Mouse (Mus musculus): ENCODE measurements around the gene Abhd2. TPM values are rescaled to one million over a fixed set of nuclear protein-coding genes. Genes with fewer than 3 reads are reported as not detected.

The Abhd2 gene
- polyA plus RNA-seq, 1 experiment from 2014 or later, result 14.3 TPM

GRCm38 (mm10) chr7:79375594-79375993 lies 102.6 kb downstream of the Abhd2 start:
- H3K9ac ChIP-seq, result no peak overlapping the region
- no peak overlapping the region for H3K4me2 ChIP-seq (replicated peaks)
- H3K4me1 ChIP-seq, result no peaks in the 10 kb centered on the region
- no peaks in the 10 kb centered on the region for H3K27me3 ChIP-seq
- no peaks in the 10 kb centered on the region for H3K36me3 ChIP-seq
- WGBS, result 72% methylated on average over 5 of the region's 5 CpGs
- H3K9me3 ChIP-seq (replicated peaks), result no peaks in the 10 kb centered on the region
- H3K27ac ChIP-seq, result no peak overlapping the region
- ATAC-seq (ENCODE audit: low FRiP score), result no peak
- H3K4me3 ChIP-seq, result no peak overlapping the region

GRCm38 (mm10) chr7:79376516-79377275 lies 103.7 kb downstream of the Abhd2 start:
- Histone ChIP-seq H3K4me2 (replicated peaks) (no peak overlapping the region), H3K4me1 (no peaks in the 10 kb centered on the region), H3K4me3 (no peak overlapping the region), H3K9me3 (replicated peaks) (no peaks in the 10 kb centered on the region), H3K36me3 (no peaks in the 10 kb centered on the region), H3K9ac (no peak overlapping the region), H3K27me3 (no peaks in the 10 kb centered on the region), H3K27ac (no peak overlapping the region)
- 89% methylated on average over 10 of the region's 10 CpGs for WGBS
- no peak for ATAC-seq (ENCODE audit: low FRiP score)

- H3K27ac ChIP-seq, result peak within 1 kb of the TSS; percentile 55
- H3K4me2 ChIP-seq (replicated peaks), result no peak within 1 kb of the TSS
- ATAC-seq (ENCODE audit: low FRiP score), result peak; percentile 69; the same call in 1 of the 2 replicates
- peaks cover 17% of the 10 kb centered on the region for H3K4me1 ChIP-seq
- H3K4me3 ChIP-seq, result no peak within 1 kb of the TSS
- H3K9me3 ChIP-seq (replicated peaks), result no peaks in the 10 kb centered on the region
- 61% methylated on average over 16 of the region's 16 CpGs for WGBS
- H3K9ac ChIP-seq, result no peak within 1 kb of the TSS
- no peaks in the 10 kb centered on the region for H3K27me3 ChIP-seq
- H3K36me3 ChIP-seq, result no peaks in the 10 kb centered on the region
Observed at GRCm38 (mm10) chr7:79386422-79387133, 113.6 kb downstream of the Abhd2 start, which contains the start of gene Rlbp1. Gene Rlbp1 (minus strand): TSS chr7:79387048.

GRCm38 (mm10) chr7:79387140-79387539 lies 114.1 kb downstream of the Abhd2 start:
- H3K27me3 ChIP-seq, result no peaks in the 10 kb centered on the region
- ATAC-seq (ENCODE audit: low FRiP score), result no peak
- no peaks in the 10 kb centered on the region for H3K36me3 ChIP-seq
- 72% methylated on average over 8 of the region's 8 CpGs for WGBS
- no peak overlapping the region for H3K9ac ChIP-seq
- no peaks in the 10 kb centered on the region for H3K9me3 ChIP-seq (replicated peaks)
- no peak overlapping the region for H3K4me2 ChIP-seq (replicated peaks)
- H3K4me3 ChIP-seq, result no peak overlapping the region
- peaks cover 20% of the 10 kb centered on the region for H3K4me1 ChIP-seq
- peak overlapping the region; percentile 55; the same call in 1 of the 2 replicates for H3K27ac ChIP-seq

DNA sequence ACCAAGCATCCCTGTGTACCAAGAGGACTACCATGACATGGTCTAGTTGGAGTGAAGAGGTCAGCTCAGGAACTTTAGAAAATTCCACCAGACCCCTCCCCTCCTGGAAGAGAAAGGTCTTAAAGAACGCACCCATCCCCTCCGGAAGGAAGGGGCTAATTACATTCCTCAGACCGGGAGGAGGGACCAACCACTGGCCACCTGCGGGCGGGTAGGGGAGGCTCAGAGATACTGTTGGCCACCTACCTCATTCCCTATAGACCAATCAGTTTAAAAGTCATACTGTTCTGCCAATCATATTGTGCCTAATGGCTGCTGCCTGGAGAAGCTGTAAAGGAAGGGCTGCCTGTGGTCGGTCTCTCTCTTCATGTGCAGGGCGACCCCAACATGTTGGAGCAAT lies 115.0 kb downstream of the Abhd2 start:
- Histone ChIP-seq H3K4me2 (replicated peaks) (no peak overlapping the region), H3K27ac (0 out of 2 replicates have a peak overlapping the region, but pooled peaks have one; percentile 4), H3K27me3 (no peaks in the 10 kb centered on the region), H3K9me3 (replicated peaks) (no peaks in the 10 kb centered on the region), H3K4me3 (no peak overlapping the region), H3K9ac (no peak overlapping the region), H3K4me1 (peaks cover 26% of the 10 kb centered on the region), H3K36me3 (no peaks in the 10 kb centered on the region)
- 69% methylated on average over 7 of the region's 7 CpGs for WGBS
- ATAC-seq (ENCODE audit: low FRiP score), result no peak

- Histone ChIP-seq H3K9ac (no peak overlapping the region), H3K4me3 (no peak overlapping the region), H3K27ac (no peak overlapping the region; the same call in 1 of the 2 replicates), H3K36me3 (no peaks in the 10 kb centered on the region), H3K4me1 (peaks cover 28% of the 10 kb centered on the region), H3K27me3 (no peaks in the 10 kb centered on the region), H3K9me3 (replicated peaks) (no peaks in the 10 kb centered on the region), H3K4me2 (replicated peaks) (no peak overlapping the region)
- no peak for ATAC-seq (ENCODE audit: low FRiP score)
- 64% methylated on average over 7 of the region's 7 CpGs for WGBS
Observed at GRCm38 (mm10) chr7:79388671-79389206, 115.7 kb downstream of the Abhd2 start.

DNA sequence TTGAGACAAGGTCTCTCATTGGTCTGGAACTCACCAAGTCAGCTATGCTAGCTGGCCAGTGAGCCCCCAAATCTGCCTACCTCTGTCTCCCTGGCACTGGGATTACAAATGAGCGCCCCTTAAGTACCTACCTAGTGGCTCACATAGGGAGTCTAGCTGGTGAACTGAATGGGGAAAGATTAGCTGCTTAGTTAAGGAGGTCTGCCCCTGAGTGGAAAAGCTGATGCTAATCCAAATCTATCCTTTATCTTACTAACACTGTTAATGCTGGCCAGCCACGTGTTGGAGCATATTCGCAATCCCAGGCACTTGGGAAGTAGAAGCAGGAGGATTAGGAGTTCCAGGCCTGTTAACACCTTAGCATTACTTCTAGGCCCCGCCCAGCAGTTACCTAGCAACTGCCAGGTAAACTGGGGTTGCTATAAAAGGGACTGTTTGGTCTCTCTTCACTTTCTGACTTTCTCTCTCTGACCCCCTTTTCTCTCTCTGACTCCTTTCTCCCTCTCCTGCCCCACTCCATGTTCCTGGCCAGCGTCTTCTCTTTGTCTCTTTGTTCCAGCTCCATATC lies 117.2 kb downstream of the Abhd2 start:
- Histone ChIP-seq H3K9me3 (replicated peaks) (no peaks in the 10 kb centered on the region), H3K4me1 (peaks cover 28% of the 10 kb centered on the region), H3K4me2 (replicated peaks) (no peak overlapping the region), H3K36me3 (no peaks in the 10 kb centered on the region), H3K27me3 (no peaks in the 10 kb centered on the region), H3K4me3 (no peak overlapping the region), H3K27ac (no peak overlapping the region), H3K9ac (no peak overlapping the region)
- 72% methylated on average over 5 of the region's 5 CpGs for WGBS
- ATAC-seq (ENCODE audit: low FRiP score), result no peak

DNA sequence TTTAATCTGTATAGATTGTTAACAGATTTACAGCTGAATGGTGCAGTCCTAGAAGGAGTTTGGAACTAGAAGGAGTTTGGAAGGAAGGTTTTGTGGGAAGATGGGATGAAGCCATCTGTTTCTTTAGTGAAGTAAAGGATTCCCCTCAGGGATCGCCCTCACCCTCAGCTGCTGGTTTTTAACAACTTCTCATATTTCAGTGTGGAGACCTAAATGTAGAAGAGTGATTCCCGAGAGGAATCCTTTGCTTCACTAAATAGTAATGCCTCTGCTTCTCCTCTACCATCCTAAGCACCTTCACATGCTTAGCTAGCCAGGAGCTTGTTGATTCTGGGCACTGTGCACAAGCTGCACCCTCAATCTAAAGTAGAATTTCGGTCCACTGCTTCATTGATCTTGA lies 118.5 kb downstream of the Abhd2 start:
- ATAC-seq (ENCODE audit: low FRiP score), result peak; percentile 2; the same call in 1 of the 2 replicates

DNA sequence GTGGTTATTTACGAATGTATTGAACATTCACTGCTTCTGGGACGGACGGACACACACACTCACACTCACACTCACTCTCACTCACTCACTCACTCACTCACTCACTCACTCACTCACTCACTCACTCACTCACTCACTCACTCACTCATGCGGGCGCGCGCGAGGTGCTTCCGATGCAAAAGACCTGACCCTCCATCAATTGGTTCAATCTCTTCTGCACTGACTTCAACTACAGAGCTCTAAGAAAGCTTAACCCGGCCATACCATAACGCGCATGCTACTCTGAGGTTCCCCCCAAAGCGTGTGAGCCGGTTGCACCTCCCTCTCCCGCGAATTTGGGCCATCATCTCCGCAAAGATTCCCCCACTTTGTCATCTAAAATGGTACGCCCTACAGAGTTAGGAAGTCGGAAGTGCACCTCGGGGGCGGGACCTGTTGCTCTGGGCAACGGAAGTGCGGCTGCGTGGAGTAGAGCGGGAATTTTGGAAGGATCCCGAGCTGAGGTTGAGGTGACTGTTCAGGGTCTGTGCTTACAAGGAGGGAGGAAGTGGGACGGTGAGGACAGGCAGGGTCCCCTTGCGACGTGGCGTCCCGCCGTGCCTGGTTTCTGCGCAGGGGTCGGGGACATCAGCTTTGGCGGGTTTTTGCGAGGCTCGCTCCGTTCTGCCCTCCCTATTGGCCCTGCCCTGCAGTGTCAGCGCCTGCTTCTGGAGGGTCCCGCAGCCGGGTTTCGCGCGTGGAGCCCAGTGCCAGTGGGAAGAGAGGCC lies 119.1 kb downstream of the Abhd2 start, which contains the start of gene Fanci:
TSS of gene Fanci (plus strand) at position 47 of the 767 bp plus-strand sequence.
- Histone ChIP-seq H3K4me1 (peaks cover 22% of the 10 kb centered on the region), H3K27ac (peak within 1 kb of the TSS; percentile 78), H3K36me3 (no peaks in the 10 kb centered on the region), H3K9me3 (replicated peaks) (no peaks in the 10 kb centered on the region), H3K27me3 (no peaks in the 10 kb centered on the region), H3K4me3 (peak within 1 kb of the TSS; percentile 65), H3K9ac (peak within 1 kb of the TSS; percentile 62), H3K4me2 (replicated peaks) (peak within 1 kb of the TSS; percentile 95)
- WGBS, result under 1% methylated on average over 44 of the region's 44 CpGs
- ATAC-seq (ENCODE audit: low FRiP score), result peak; percentile 85

More for the DNA sequence above, 118.5 kb downstream of the Abhd2 start:
- H3K4me1 ChIP-seq, result peaks cover 27% of the 10 kb centered on the region
- H3K4me3 ChIP-seq, result peak overlapping the region; percentile 65
- H3K27ac ChIP-seq, result peak overlapping the region; percentile 78
- 6% methylated on average over 3 of the region's 3 CpGs for WGBS
- no peaks in the 10 kb centered on the region for H3K27me3 ChIP-seq
- peak overlapping the region; percentile 95 for H3K4me2 ChIP-seq (replicated peaks)
- H3K36me3 ChIP-seq, result no peaks in the 10 kb centered on the region
- H3K9ac ChIP-seq, result peak overlapping the region; percentile 62
- no peaks in the 10 kb centered on the region for H3K9me3 ChIP-seq (replicated peaks)

- peak overlapping the region; percentile 65 for H3K4me3 ChIP-seq
- no peak overlapping the region for H3K27ac ChIP-seq
- H3K4me1 ChIP-seq, result peaks cover 21% of the 10 kb centered on the region
- H3K36me3 ChIP-seq, result no peaks in the 10 kb centered on the region
- H3K9ac ChIP-seq, result no peak overlapping the region
- H3K9me3 ChIP-seq (replicated peaks), result no peaks in the 10 kb centered on the region
- WGBS, result 66% methylated on average over 9 of the region's 9 CpGs
- H3K4me2 ChIP-seq (replicated peaks), result peak overlapping the region; percentile 95
- 0 out of 2 replicates have a peak, but pooled peaks have one; percentile 26 for ATAC-seq (ENCODE audit: low FRiP score)
- H3K27me3 ChIP-seq, result no peaks in the 10 kb centered on the region
Observed at GRCm38 (mm10) chr7:79392860-79393513, 120.0 kb downstream of the Abhd2 start.

- H3K9ac ChIP-seq, result no peak overlapping the region
Observed at GRCm38 (mm10) chr7:79393924-79394323, 120.9 kb downstream of the Abhd2 start.

More at GRCm38 (mm10) chr7:79393924-79394323, 120.9 kb downstream of the Abhd2 start:
- Histone ChIP-seq H3K4me2 (replicated peaks) (no peak overlapping the region), H3K27ac (no peak overlapping the region), H3K4me1 (peaks cover 13% of the 10 kb centered on the region), H3K9me3 (replicated peaks) (no peaks in the 10 kb centered on the region), H3K27me3 (no peaks in the 10 kb centered on the region), H3K4me3 (no peak overlapping the region), H3K36me3 (no peaks in the 10 kb centered on the region)
- WGBS, result 97% methylated on average over 7 of the region's 7 CpGs
- no peak for ATAC-seq (ENCODE audit: low FRiP score)

Data from hindbrain, embryonic 12.5 days (tissue).